Comparison of ENCODE assay signal across 13 mouse cellular contexts in the genomic region with DNA sequence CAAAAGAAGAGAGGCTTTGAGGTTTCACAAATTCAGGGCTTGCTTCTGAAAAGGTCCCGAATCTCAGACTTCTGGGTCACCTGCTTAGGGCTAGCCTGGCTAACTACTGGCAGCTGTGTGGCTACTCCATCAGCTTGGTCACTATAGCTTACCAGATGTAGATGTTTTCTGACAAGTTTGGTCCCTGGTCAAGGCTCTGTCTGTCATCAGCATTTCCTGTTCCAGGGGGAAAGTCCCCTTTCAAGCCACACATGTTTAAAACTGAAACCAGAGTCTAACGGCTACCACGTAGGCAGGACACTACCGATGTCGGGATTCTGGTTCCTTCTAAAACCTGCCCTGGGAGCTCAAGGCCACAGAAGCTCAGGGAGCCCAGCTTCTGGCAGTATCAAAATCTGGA. TPM values are rescaled to one million over a fixed set of nuclear protein-coding genes. Genes with fewer than 3 reads are reported as not detected.
DNase-seq lines count a peak whose midpoint lies in the region; ATAC-seq and TF ChIP-seq lines count a peak whose summit lies in the region.
"Had no signal": no experiment of that assay in that cellular context is flagged by ENCODE, and none has a peak within 500 bp of the region (broad histone marks: within the 10 kb centered on the region; RNA-seq: fewer than 3 reads in every experiment).

No protein-coding gene starts in this region.

- H3K36me3 ChIP-seq in macrophage (ENCODE audit: inconsistent target), result no peaks in the 10 kb centered on the region
- H3K36me3 ChIP-seq: hindbrain, embryonic 12.5 days had no signal

- no peak for TF ChIP-seq POLR2A in bone marrow macrophage, adult 2 months (IDR thresholded peaks at IDR 0.05; ENCODE audit: borderline replicate concordance, low read depth, low read length)

- WGBS in macrophage (ENCODE audit: missing documents), result 1% methylated on average over 5 of the region's 5 CpGs

- peak; percentile 91 for DNase-seq in heart, adult 11 months
- DNase-seq in heart, adult 9 months (ENCODE audit: low spot score in 2 of 2), result no peak
- peak; percentile 70 for DNase-seq in 3T3-L1 (ENCODE audit: low read depth, low spot score)
- no peak for DNase-seq in layer of hippocampus, adult 11-12 months (ENCODE audit: low spot score)
- no peak for DNase-seq in left cerebral cortex, postnatal 14 days (ENCODE audit: low spot score in 2 of 2)
- DNase-seq: cerebellum, adult 9-11 months; layer of hippocampus, postnatal 36 days; right cerebral cortex, adult 18-20 months had no signal

- peak overlapping the region; percentile 9; the same call in 1 of the 2 replicates for H3K27ac ChIP-seq in bone marrow macrophage, adult 2 months (ENCODE audit: insufficient read depth, low read depth, low read length)
- H3K27ac ChIP-seq in macrophage, result peak overlapping the region; percentile 5
- H3K27ac ChIP-seq: hindbrain, embryonic 12.5 days had no signal

- no peak for ATAC-seq in frontal cortex, adult (ENCODE audit: low TSS enrichment)
- ATAC-seq: forebrain, embryonic 16.5 days had no signal

- intact Hi-C loops in left cerebral cortex, postnatal 14 days (cut with DNase I), result no loop called here

- TF ChIP-seq CTCF in bone marrow macrophage, adult 2 months (IDR thresholded peaks at IDR 0.05; ENCODE audit: low read depth, low read length), result no peak

- no peaks in the 10 kb centered on the region for H3K79me2 ChIP-seq in macrophage (ENCODE audit: inconsistent target)

- H3K4me1 ChIP-seq in bone marrow macrophage, adult 2 months (ENCODE audit: control insufficient read depth, insufficient read depth, low read length), result peaks cover 24% of the 10 kb centered on the region
- H3K4me1 ChIP-seq: hindbrain, embryonic 12.5 days had no signal

- H3K4me3 ChIP-seq in bone marrow macrophage, adult 2 months (ENCODE audit: insufficient read depth, low read length), result peak overlapping the region; percentile 0; the same call in 1 of the 2 replicates
- H3K4me3 ChIP-seq in macrophage (ENCODE audit: inconsistent target), result 0 out of 2 replicates have a peak overlapping the region, but pooled peaks have one; percentile 1
- H3K4me3 ChIP-seq: hindbrain, embryonic 12.5 days had no signal

RNA-seq across cellular contexts. Expression of a gene that starts 20.7 kb away (rescaled TPM):
- polyA plus RNA-seq in bone marrow macrophage, adult 2 months (2012; ENCODE audit: insufficient read depth, insufficient read length, missing spikeins), result 394 and 410 TPM in 2 replicates
- 100 to 1,000 TPM in 5 of 26 experiments, 10 to 100 TPM in 21; 25.9 to 371 (median 55.7) TPM for total RNA-seq in macrophage (2018; cell fraction: chromatin; rRNA removed)
- 1,000 to 10,000 TPM in 24 of 26 experiments, 100 to 1,000 TPM in 2; 980 to 3,153 (median 1,603) TPM for total RNA-seq in macrophage (2018; cell fraction: cytosol; rRNA removed)
- total RNA-seq in macrophage (2018; cell fraction: nucleus; rRNA removed), result 100 to 1,000 TPM in 25 of 26 experiments, 10 to 100 TPM in 1; 81.9 to 542 (median 303) TPM
- 1,065 to 2,086 TPM (median 1,228 TPM) in 3 replicates for polyA plus RNA-seq in macrophage (2018)
- 100 to 1,000 TPM; 833 to 928 TPM for total RNA-seq in left cerebral cortex, postnatal 14 days (2021)

RNA-seq across cellular contexts. Expression of a gene that starts 38.1 kb away (rescaled TPM):
- 73.8 and 76.3 TPM in 2 replicates for polyA plus RNA-seq in bone marrow macrophage, adult 2 months (2012; ENCODE audit: insufficient read depth, insufficient read length, missing spikeins)
- total RNA-seq in macrophage (2018; cell fraction: chromatin; rRNA removed), result 100 to 1,000 TPM in 2 of 26 experiments, 10 to 100 TPM in 24; 45.9 to 114 (median 67.6) TPM
- total RNA-seq in macrophage (2018; cell fraction: cytosol; rRNA removed), result 10 to 100 TPM; 46.6 to 90.4 (median 62.1) TPM
- 10 to 100 TPM; 40.7 to 79.7 (median 64.2) TPM for total RNA-seq in macrophage (2018; cell fraction: nucleus; rRNA removed)
- 43.9 to 55.0 TPM (median 51.8 TPM) in 3 replicates for polyA plus RNA-seq in macrophage (2018)
- 10 to 100 TPM; 62.3 to 62.5 TPM for total RNA-seq in left cerebral cortex, postnatal 14 days (2021)

Comparison
In these comparisons a context has a peak if more than half of its experiments do, and no peak if none do; other contexts are left out.
1. DNase-seq: peak in heart, adult 11 months (single experiment) and 3T3-L1 (single experiment); none in heart, adult 9 months (0 of 2), layer of hippocampus, adult 11-12 months (single experiment) and left cerebral cortex, postnatal 14 days (0 of 2).